Mouse (Mus musculus) adrenal gland, postnatal 10 days (tissue): ENCODE measurements around the gene A930002H24Rik. TPM values are rescaled to one million over a fixed set of nuclear protein-coding genes. Genes with fewer than 3 reads are reported as not detected.
"Not testable (repeated sequence)": the region's sequence is repeated elsewhere in the genome, so short reads cannot be mapped to it uniquely, and the experiment has no call there.

Source experiments
- DNase-seq: peaks from one replicate; pipeline ENCODE4 v3.0.0; 2021; ENCODE audit warnings: mixed read lengths
- long read RNA-seq, 2 experiments: library from polyadenylated mRNA; stranded (forward); transcript quantifications; one replicate each; pipeline ENCODE4 v2.0.0; 2021
- total RNA-seq, 2 experiments: library from RNA; stranded (reverse); gene quantifications; 2 replicates each; pipeline ENCODE4 v1.2.3; 2021

Gene A930002H24Rik
- total RNA-seq, result 1 to 10 TPM; 1.2 to 1.8 TPM
- long read RNA-seq, experiment 1, partial matches to known transcripts, result 0 of 1 reads
- long read RNA-seq, experiment 1, other reads (novel, unspliced or antisense), result 0 of 1 reads
- long read RNA-seq, experiment 2, partial matches to known transcripts, result 0 of 1 reads
- long read RNA-seq, experiment 2, other reads (novel, unspliced or antisense), result 0 of 1 reads

DNA sequence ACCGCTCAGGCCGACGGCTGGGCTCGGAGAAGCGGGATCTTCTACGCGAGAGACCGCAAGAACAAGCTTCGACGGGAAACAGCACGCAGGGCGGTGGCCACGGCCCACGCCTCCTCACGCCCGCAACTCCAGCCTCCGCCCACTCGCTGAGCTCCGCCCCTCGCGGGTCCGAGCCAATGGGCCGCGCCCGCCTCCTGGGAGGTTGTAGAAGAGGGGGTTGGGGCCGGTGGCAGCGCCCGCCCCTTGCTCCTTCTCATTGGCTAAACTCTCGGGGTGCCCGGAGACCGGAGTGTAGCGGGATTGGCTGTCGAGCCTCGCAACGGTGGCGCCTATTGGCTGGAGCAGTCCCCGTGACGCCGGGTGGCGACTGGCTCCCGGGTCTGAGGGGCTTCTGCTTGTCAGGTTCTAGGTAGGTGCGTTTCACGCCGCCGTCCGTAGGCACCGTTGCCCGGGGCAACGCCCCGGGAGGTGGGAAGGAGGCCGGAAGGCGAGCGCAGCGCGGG is at the start of gene A930002H24Rik:
Gene A930002H24Rik, minus strand, starts transcription at position 145 of the 503 bp plus-strand sequence.
- DNase-seq, result peak; percentile 100

DNA sequence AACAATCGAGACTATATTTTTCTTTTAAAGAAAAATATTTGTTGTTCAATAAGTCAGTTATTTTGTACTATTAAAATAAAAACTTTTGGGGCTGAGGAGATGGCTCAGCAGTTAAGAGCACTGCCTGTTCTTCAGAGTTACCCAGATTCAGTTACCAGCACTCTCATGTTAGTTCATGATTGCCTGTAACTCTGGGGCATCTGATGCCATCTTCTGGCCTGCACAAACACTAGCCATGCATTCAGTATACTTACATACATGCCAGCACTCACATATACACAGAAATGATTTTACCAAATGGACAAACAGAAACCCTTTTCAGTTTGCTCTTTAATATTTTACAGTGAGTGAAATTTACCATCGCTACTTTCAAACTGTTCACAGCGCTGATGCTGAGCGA is 45.7 kb upstream of the A930002H24Rik start:
- DNase-seq, result no peak

GRCm38 (mm10) chr17:63897050-63897449 is 33.5 kb upstream of the A930002H24Rik start:
- DNase-seq, result no peak

- DNase-seq, result no peak
These were observed 32.2 kb upstream of the A930002H24Rik start for GRCm38 (mm10) chr17:63895829-63896228.

DNA sequence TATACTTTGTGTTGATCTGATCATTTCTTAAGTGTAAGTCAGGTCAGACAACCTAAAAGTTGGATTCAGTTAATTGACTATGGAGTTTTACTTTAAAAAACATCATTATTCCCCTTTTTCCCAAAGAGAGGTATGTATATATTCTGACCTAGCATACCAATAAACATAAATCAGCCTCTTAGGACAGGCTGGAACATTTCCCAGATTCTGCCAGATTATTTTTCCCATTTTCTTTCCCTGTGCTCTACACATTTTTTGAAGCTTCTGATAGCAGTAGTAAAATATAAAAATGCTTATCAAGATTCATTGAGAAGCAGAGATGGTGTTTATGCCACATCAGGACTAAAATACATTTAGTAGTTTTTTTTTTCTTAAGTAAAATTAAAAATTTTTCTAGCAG is 27.0 kb upstream of the A930002H24Rik start:
- DNase-seq, result no peak

GRCm38 (mm10) chr17:63886988-63887387 is 23.4 kb upstream of the A930002H24Rik start:
- DNase-seq, result no peak

- peak; percentile 21 for DNase-seq
These were observed 16.4 kb upstream of the A930002H24Rik start for GRCm38 (mm10) chr17:63880009-63880408.

DNA sequence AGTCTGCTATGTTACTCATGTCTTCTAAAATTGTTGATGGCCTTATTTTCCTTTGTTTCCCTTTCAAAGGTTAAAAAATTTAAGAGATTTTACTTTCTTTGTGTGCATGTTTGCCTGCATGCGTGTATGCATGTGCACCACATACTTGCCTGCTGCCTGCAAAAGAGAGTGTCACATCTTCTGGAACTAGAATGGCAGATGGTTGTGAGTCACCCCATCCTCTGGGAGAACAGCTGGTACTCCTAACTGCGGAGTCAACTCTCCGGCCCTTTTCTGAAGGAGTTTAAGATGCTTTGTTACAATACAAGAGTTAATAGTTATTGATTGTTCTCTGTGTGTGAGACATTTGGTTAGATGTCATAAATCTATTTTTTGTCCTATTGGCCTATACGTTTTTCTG is 15.3 kb upstream of the A930002H24Rik start:
- no peak for DNase-seq

- no peak for DNase-seq
These were observed 8.2 kb upstream of the A930002H24Rik start for GRCm38 (mm10) chr17:63871773-63872172.

GRCm38 (mm10) chr17:63864171-63864571 is 580 bp upstream of the A930002H24Rik start:
- DNase-seq, result peak; percentile 72

DNA sequence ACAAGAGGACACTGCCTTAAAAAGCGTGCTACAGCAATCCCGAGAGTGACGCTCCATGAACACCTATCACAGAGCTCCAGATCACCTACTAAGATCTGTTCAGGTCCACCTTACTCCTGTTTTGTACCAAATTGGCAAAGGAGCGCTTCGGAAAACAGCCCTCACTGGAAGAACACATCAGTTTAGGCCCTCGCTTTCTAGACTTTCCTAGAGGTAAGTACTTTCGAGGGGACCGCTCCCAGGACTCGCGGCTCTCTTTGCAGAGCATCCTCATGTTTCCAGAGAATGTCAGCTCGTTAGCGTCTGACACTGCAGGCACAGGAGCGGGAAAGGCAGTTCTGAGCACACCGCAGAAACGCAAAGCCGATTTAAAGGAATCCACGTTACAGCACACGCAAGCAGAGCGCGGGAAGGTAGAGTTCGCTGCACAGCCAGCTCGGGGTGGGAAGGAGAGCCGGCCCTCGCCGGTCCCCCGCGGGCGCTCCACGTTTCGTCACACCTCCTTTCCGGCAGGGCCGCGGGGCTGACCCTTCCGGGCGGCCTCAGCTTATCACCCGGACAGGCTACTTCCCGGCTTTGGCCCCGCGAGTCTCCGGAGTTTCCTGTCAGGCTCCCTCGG is 470 bp downstream of the A930002H24Rik start, which contains the start of gene Fer:
Gene Fer, plus strand, starts transcription at position 51 of the 619 bp plus-strand sequence.
- DNase-seq, result no peak

DNA sequence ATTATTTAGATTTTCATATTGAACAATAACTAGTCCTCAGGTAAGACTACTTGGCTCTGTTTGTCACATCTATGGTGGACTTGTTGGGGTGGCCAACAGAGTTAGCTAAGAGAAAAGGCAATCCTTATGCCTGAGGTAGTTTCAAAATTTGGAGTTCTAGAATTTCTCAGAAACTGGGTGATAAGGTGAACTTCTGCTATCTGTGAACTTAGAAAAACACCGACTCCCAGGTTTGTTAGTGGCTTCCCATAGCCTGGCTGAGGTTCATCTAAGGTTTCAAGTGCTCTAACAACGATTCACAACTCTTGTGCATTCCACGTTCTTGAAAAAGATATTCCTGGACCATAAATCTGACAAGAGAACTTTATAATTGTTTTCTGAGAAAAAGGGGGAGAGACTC is 1.2 kb downstream of the A930002H24Rik start:
- no peak for DNase-seq

GRCm38 (mm10) chr17:63860988-63861387 is 2.6 kb downstream of the A930002H24Rik start:
- DNase-seq, result peak; percentile 31

- no peak for DNase-seq
These were observed 6.5 kb downstream of the A930002H24Rik start for GRCm38 (mm10) chr17:63857023-63857544.

DNA sequence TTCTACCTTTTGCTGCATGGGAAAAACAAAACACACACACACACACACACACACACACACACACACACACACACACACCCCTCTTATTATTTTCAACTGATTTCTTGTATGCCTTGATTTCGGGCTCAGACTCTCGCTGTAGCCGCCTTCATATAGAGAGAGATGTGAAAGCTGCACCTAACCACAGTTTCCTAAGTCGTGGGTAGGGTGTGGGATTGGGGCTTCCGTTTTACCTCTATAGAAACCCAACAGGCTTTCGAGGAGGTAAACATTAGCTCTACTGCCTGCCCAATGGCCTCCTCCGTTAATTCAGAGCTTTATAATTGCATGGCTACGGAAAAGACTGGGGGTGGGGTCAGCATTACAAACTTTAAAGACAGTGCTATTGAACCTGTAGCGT is 13.6 kb downstream of the A930002H24Rik start:
- no peak for DNase-seq

- DNase-seq, result peak; percentile 91
These were observed 14.0 kb downstream of the A930002H24Rik start for GRCm38 (mm10) chr17:63849566-63849965.

GRCm38 (mm10) chr17:63849151-63849550 is 14.4 kb downstream of the A930002H24Rik start:
- peak; percentile 16 for DNase-seq

- DNase-seq, result not testable (repeated sequence)
These were observed 17.8 kb downstream of the A930002H24Rik start for GRCm38 (mm10) chr17:63845766-63846165.

DNA sequence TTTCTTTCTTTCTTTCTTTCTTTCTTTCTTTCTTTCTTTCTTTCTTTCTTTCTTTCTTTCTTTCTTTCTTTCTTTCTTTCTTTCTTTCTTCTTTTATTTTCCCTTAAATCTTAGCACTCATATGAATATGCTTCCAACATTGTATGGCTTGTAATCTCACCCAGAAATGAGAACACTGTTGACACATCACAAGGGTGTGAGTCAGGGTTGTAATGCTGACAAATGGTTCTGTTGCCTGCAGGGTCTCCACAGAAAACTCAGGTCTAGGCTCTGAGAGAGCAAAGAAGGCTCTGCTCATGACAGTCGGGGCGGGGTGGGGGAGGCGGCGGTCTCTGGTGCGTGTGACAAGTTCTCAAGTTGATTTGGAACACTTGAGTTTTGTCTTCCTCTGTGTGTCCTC is 18.7 kb downstream of the A930002H24Rik start:
- no peak for DNase-seq

DNA sequence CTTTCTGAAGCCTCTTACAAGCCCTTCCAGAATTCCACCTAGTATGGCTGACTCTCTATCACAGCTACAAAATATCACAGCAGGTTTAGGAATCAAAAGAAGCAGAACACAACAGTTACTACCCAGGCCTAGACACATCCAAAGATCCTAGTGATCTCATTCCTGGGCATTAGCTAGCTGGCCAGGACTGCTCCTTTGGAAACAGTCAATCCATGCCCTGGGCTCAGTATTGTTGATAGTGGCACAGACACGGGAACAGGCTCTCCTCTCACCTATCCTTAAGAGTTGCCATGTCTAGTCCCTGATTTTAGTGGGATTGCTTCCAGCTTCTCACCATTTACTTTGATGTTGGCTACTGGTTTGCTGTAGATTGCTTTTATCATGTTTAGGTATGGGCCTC is 21.4 kb downstream of the A930002H24Rik start:
- no peak for DNase-seq

GRCm38 (mm10) chr17:63839636-63840269 is 23.8 kb downstream of the A930002H24Rik start:
- no peak for DNase-seq

- DNase-seq, result no peak
These were observed 25.4 kb downstream of the A930002H24Rik start for GRCm38 (mm10) chr17:63838144-63838543.

DNA sequence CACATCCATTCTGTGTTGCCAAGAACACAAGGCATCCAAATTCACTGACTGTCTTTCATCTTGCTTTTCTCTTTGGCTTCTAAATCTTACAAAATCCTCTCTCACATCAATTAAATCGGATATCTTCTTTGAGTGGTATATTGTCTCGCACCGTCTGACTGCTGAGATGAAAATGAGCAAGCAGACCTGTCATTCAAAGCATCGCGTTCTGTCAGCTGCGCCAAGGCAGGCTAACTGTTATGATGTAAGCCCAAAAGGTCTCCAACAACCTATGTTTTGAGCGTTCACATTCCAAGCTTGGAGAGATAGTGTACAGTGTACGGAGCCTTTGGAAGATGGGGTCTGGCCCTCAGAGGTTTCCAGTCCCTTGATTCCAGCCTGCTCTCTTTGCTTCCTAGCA is 26.9 kb downstream of the A930002H24Rik start:
- DNase-seq, result no peak
